Mouse (Mus musculus) leukemia stem cell, adult 10-12 weeks (primary cell): ENCODE results near the gene Cbfa2t3. TPM values are rescaled to one million over a fixed set of nuclear protein-coding genes. Genes with fewer than 3 reads are reported as not detected.

Source experiments
- polyA plus RNA-seq: library from polyadenylated mRNA; stranded (reverse); fragments of >175 nt; gene quantifications from 2 replicates; pipeline ENCODE4 v1.2.3, GENCODE M21; 2012; ENCODE audit warnings: low replicate concordance

The Cbfa2t3 gene
- 199 and 264 TPM in 2 replicates for polyA plus RNA-seq

DNA sequence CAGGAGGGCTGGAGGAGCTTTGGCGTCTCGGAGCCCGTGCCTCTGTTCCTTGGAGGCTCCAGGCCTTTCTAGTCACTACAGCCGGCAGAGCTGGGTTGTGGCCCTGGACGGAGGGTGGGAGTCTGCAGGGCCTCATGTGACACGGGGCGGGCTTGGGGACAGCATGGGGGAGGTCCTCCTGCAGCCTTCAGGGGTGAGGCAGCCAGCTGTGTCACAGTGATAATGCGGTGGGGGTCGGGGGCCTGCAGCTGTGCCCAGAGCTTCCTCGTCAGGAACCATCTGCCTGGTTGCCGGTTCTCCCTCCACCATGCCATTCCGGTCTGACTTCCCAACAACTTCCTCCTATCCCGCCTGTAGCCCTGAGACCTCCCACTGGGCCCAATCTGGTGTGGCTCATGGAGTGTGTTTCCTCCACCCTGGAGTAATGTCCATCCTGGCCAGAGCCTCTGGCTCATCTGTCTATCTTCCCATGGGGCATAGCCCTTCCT, at the start of gene Cbfa2t3:
TSS of gene Cbfa2t3 (minus strand) at position 105 of the 488 bp plus-strand sequence.

DNA sequence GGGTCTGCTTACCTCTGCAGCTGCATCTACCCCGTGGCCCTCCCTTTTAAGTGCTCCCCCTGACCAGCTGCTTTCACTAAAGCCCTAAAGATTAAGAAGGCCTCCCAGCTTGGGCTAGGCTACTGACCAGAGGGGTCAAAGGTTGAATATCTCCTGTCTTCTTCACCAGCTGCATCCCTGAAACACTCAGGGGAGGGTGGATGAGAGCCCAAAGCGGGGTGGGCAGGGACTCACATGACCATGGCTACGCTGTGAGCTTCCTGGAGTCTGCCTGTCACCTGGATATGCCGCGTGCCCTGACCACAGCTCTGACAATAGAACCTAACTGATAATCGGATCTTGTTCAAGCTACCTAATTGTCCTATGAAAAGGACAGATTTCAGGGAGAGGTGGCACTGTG, 76.2 kb downstream of the Cbfa2t3 start, which contains the start of gene Pabpn1l:
TSS of gene Pabpn1l (minus strand) at position 13 of the 400 bp plus-strand sequence.

DNA sequence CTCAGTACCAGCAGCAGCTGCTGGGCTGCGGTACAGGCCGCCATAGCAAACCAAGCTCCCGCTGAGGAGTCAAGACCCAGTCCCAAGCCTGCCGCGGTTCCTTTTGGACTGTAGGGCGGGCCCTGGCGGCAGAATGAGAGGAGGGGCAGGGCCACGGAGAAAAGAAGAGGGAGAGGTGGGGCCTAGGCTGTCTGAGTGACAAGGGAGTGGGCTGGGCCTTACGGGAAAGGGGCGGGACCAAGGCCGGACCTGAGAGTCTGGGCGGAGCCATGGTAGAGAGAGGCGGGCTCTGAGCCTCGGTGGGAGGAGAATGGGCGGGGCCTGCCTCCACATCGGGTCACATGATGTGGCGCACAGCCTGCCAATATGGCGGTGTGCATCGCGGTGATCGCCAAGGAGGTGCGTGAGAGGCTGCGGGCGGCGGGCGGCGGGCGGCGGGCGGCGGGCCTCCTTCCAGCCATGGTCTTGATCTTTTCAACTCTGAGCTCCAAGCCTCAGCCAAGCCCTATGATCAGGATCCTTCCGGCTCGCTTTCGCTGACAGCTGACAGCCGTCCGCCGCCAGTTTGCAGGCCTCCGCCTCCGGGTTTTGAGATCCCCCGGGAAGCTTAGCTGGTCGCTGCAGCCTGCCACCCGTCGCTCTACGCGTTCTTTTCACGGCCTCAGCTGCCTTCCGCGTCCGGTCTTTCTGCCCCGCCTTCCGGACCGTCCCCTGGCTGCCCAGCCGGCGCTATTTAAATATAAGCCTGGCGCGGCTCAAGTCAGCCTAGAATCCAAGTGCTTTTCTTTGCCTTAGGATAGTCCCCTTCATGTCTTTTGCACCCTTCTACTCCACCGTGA, 87.4 kb downstream of the Cbfa2t3 start, which contains the start of the genes Galns and Trappc2l:
TSS of gene Galns (minus strand) at position 169 of the 839 bp plus-strand sequence.
TSS of gene Trappc2l (plus strand) at position 346 of the 839 bp plus-strand sequence.

DNA sequence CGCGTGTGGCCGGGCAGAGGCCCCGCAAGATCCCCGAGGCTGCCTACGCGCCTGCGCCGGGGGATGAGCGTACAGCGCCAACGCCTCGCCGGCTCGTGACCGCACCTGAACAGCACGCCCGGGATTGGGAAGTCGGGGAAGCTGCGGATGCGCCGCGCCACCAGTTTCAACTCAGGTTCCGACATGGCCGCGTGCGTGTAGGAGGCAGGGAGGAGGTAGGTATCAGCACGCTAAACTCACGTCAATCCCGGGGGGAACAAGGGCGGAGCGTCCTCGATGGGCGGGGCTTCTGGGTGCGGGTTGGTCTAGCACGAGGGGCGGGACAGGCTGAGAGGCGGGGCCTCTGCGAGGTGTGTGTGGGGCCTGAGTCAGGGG, 122.3 kb downstream of the Cbfa2t3 start, which contains the start of gene Aprt:
TSS of gene Aprt (minus strand) at position 262 of the 375 bp plus-strand sequence.

Other genes starting within 250 kb of the Cbfa2t3 start
- 0.42 and 0.59 TPM in 2 replicates for gene Snai3, start 238.4 kb downstream of the Cbfa2t3 start, polyA plus RNA-seq
- 16.7 and 27.1 TPM in 2 replicates for gene Rnf166, start 223.0 kb downstream of the Cbfa2t3 start, polyA plus RNA-seq
- gene Ctu2, start 223.0 kb downstream of the Cbfa2t3 start, polyA plus RNA-seq = 35.6 and 52.9 TPM in 2 replicates
- gene Piezo1, start 147.8 kb downstream of the Cbfa2t3 start, polyA plus RNA-seq = 144 and 175 TPM in 2 replicates
- 618 and 659 TPM in 2 replicates for gene Cdt1, start 131.1 kb downstream of the Cbfa2t3 start, polyA plus RNA-seq
- 73.2 and 246 TPM in 2 replicates for gene Aprt, start 122.2 kb downstream of the Cbfa2t3 start, polyA plus RNA-seq
- 2.4 and 8.2 TPM in 2 replicates for gene Galns, start 87.6 kb downstream of the Cbfa2t3 start, polyA plus RNA-seq
- 1.6 TPM in 1 of 2 replicates, not detected in the other for gene Trappc2l, start 87.5 kb downstream of the Cbfa2t3 start, polyA plus RNA-seq
- gene Pabpn1l, start 76.4 kb downstream of the Cbfa2t3 start, polyA plus RNA-seq = not detected in 2 replicates
- 7.4 and 9.4 TPM in 2 replicates for gene Acsf3, start 76.4 kb upstream of the Cbfa2t3 start, polyA plus RNA-seq
- not detected in 2 replicates for gene Cdh15, start 148.9 kb upstream of the Cbfa2t3 start, polyA plus RNA-seq